Mouse (Mus musculus): Measurements from ENCODE around the gene Ehd3. TPM values are rescaled to one million over a fixed set of nuclear protein-coding genes. Genes with fewer than 3 reads are reported as not detected.

The Ehd3 gene
- polyA plus RNA-seq, 1 experiment, result not detected

GRCm38 (mm10) chr17:73869008-73869685, 65.2 kb downstream of the Ehd3 start:
- WGBS, result 92% methylated on average over 9 of the region's 9 CpGs
- TF ChIP-seq POLR2A (IDR thresholded peaks at IDR 0.05; ENCODE audit: insufficient read depth, low read depth, low read length) (no peak), CTCF (IDR thresholded peaks at IDR 0.05; ENCODE audit: insufficient read depth, low read depth, low read length) (no peak)
- Histone ChIP-seq H3K27ac (ENCODE audit: insufficient read depth, low read depth, low read length) (no peak overlapping the region), H3K4me3 (ENCODE audit: insufficient read depth, low read depth, low read length) (no peak overlapping the region), H3K4me1 (ENCODE audit: control insufficient read depth, insufficient read depth, low read length) (no peaks in the 10 kb centered on the region)

- no peak overlapping the region for H3K27ac ChIP-seq (ENCODE audit: insufficient read depth, low read depth, low read length)
- WGBS, result 93% methylated on average over 14 of the region's 14 CpGs
- H3K4me1 ChIP-seq (ENCODE audit: control insufficient read depth, insufficient read depth, low read length), result no peaks in the 10 kb centered on the region
- no peak overlapping the region for H3K4me3 ChIP-seq (ENCODE audit: insufficient read depth, low read depth, low read length)
- TF ChIP-seq CTCF (IDR thresholded peaks at IDR 0.05; ENCODE audit: insufficient read depth, low read depth, low read length), result no peak
- no peak for TF ChIP-seq POLR2A (IDR thresholded peaks at IDR 0.05; ENCODE audit: insufficient read depth, low read depth, low read length)
Observed at GRCm38 (mm10) chr17:73870956-73871605, 67.1 kb downstream of the Ehd3 start.

DNA sequence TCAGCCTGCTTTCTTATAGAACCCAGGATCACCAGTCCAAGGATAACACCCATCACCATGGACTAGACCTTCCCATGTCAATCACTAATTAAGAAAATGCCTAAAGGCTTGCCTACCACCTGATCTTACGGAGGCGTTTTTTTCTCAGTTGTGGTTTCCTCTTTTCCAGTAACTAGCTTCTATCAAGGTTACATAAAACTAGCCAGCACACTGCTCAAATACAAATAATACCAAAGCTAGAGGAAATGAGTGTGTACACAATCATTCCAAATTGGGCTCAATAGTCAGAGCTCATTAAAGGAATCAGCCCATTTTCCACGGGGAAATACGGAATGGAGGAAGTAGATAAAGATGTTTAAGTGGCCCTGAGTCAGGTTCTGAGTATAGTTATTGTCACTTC, 71.3 kb downstream of the Ehd3 start:
- no peaks in the 10 kb centered on the region for H3K4me1 ChIP-seq (ENCODE audit: control insufficient read depth, insufficient read depth, low read length)
- no peak overlapping the region for H3K4me3 ChIP-seq (ENCODE audit: insufficient read depth, low read depth, low read length)
- no peak overlapping the region for H3K27ac ChIP-seq (ENCODE audit: insufficient read depth, low read depth, low read length)
- 78% methylated on average over 4 of the region's 4 CpGs for WGBS
- TF ChIP-seq CTCF (IDR thresholded peaks at IDR 0.05; ENCODE audit: insufficient read depth, low read depth, low read length) (no peak), POLR2A (IDR thresholded peaks at IDR 0.05; ENCODE audit: insufficient read depth, low read depth, low read length) (no peak)

- TF ChIP-seq CTCF (IDR thresholded peaks at IDR 0.05; ENCODE audit: insufficient read depth, low read depth, low read length), result no peak
- no peak for TF ChIP-seq POLR2A (IDR thresholded peaks at IDR 0.05; ENCODE audit: insufficient read depth, low read depth, low read length)
Observed at GRCm38 (mm10) chr17:73875674-73876073, 71.7 kb downstream of the Ehd3 start.

GRCm38 (mm10) chr17:73879262-73879916, 75.5 kb downstream of the Ehd3 start:
- Histone ChIP-seq H3K4me3 (ENCODE audit: insufficient read depth, low read depth, low read length) (no peak overlapping the region), H3K4me1 (ENCODE audit: control insufficient read depth, insufficient read depth, low read length) (no peaks in the 10 kb centered on the region), H3K27ac (ENCODE audit: insufficient read depth, low read depth, low read length) (no peak overlapping the region)
- WGBS, result 90% methylated on average over 10 of the region's 10 CpGs
- no peak for TF ChIP-seq POLR2A (IDR thresholded peaks at IDR 0.05; ENCODE audit: insufficient read depth, low read depth, low read length)
- no peak for TF ChIP-seq CTCF (IDR thresholded peaks at IDR 0.05; ENCODE audit: insufficient read depth, low read depth, low read length)

More at GRCm38 (mm10) chr17:73875674-73876073, 71.7 kb downstream of the Ehd3 start:
- Histone ChIP-seq H3K27ac (ENCODE audit: insufficient read depth, low read depth, low read length) (no peak overlapping the region), H3K4me1 (ENCODE audit: control insufficient read depth, insufficient read depth, low read length) (no peaks in the 10 kb centered on the region), H3K4me3 (ENCODE audit: insufficient read depth, low read depth, low read length) (no peak overlapping the region)
- 91% methylated on average over 7 of the region's 7 CpGs for WGBS

- 92% methylated on average over 6 of the region's 6 CpGs for WGBS
Observed at GRCm38 (mm10) chr17:73880286-73880685, 76.4 kb downstream of the Ehd3 start.

GRCm38 (mm10) chr17:73881295-73881694, 77.4 kb downstream of the Ehd3 start:
- H3K27ac ChIP-seq (ENCODE audit: insufficient read depth, low read depth, low read length), result no peak overlapping the region
- no peak overlapping the region for H3K4me3 ChIP-seq (ENCODE audit: insufficient read depth, low read depth, low read length)
- H3K4me1 ChIP-seq (ENCODE audit: control insufficient read depth, insufficient read depth, low read length), result no peaks in the 10 kb centered on the region
- no peak for TF ChIP-seq CTCF (IDR thresholded peaks at IDR 0.05; ENCODE audit: insufficient read depth, low read depth, low read length)
- TF ChIP-seq POLR2A (IDR thresholded peaks at IDR 0.05; ENCODE audit: insufficient read depth, low read depth, low read length), result no peak
- WGBS, result 76% methylated on average over 6 of the region's 6 CpGs

More at GRCm38 (mm10) chr17:73880286-73880685, 76.4 kb downstream of the Ehd3 start:
- H3K27ac ChIP-seq (ENCODE audit: insufficient read depth, low read depth, low read length), result no peak overlapping the region
- H3K4me1 ChIP-seq (ENCODE audit: control insufficient read depth, insufficient read depth, low read length), result no peaks in the 10 kb centered on the region
- no peak overlapping the region for H3K4me3 ChIP-seq (ENCODE audit: insufficient read depth, low read depth, low read length)
- TF ChIP-seq CTCF (IDR thresholded peaks at IDR 0.05; ENCODE audit: insufficient read depth, low read depth, low read length), result no peak
- TF ChIP-seq POLR2A (IDR thresholded peaks at IDR 0.05; ENCODE audit: insufficient read depth, low read depth, low read length), result no peak

Other genes starting within 250 kb of the Ehd3 start
- gene Galnt14, start 93.7 kb upstream of the Ehd3 start, polyA plus RNA-seq (2012; ENCODE audit: insufficient read depth, insufficient read length, low replicate concordance, missing spikeins), result not detected in 2 replicates
- not detected in 2 replicates for gene Xdh, start 146.1 kb downstream of the Ehd3 start, polyA plus RNA-seq (2012; ENCODE audit: insufficient read depth, insufficient read length, low replicate concordance, missing spikeins)
- gene Srd5a2, start 243.8 kb downstream of the Ehd3 start, polyA plus RNA-seq (2012; ENCODE audit: insufficient read depth, insufficient read length, low replicate concordance, missing spikeins), result not detected in 2 replicates

Data from olfactory bulb, adult 2 months (tissue).